ENCODE assay signal across 16 mouse cellular contexts in the genomic region with DNA sequence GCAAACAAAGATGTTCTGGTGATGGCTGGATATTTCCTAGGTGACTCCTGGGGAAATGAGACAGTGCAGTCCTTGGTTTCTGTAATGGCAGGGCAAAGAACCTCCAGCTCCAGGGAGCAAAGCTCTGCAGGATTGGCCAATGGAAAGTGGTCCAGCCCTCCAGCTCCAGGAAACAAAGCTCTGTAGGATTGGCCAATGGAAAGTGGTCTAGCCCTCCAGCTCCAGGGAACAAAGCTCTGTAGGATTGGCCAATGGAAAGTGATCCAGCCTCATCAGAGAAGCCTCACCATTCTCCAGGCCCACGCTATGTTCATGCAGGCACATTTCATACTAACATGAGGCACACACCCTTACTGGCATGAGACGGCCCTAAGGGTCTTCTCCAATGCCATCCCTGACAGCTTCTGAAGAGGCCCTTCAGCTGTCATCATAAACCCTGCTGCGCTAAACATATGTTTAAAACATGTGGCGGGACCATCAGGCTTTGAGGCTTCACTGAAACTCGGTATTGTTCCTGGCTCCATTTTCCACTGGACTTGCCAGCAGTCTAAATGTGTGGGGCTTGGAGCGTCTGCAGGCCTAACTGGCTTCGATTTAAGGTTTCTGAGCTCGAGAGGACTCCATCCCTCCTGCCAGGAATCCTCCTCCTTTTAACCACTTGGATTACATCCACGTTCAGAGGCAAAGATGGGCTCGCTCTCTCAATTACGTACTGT.
A peak's percentile ranks its signal among the peaks of the same experiment; 100 is the strongest.
DNase-seq lines count a peak whose midpoint lies in the region; ATAC-seq and TF ChIP-seq lines count a peak whose summit lies in the region.
"Had no signal": no experiment of that assay in that cellular context is flagged by ENCODE, and none has a peak within 500 bp of the region (broad histone marks: within the 10 kb centered on the region; RNA-seq: fewer than 3 reads in every experiment).

No protein-coding gene starts in this region.

- H3K4me2 ChIP-seq in embryonic facial prominence, embryonic 14.5 days (ENCODE audit: low read depth, low read length) = no peak overlapping the region
- no peak overlapping the region for H3K4me2 ChIP-seq in hindbrain, embryonic 16.5 days (ENCODE audit: low read length)
- no peak overlapping the region for H3K4me2 ChIP-seq in hindbrain, embryonic 12.5 days (replicated peaks)
- H3K4me2 ChIP-seq in midbrain, postnatal 0 days (ENCODE audit: low read depth, low read length, poor library complexity, severe bottlenecking) = no peak overlapping the region
- no peak overlapping the region for H3K4me2 ChIP-seq in midbrain, embryonic 16.5 days (ENCODE audit: low read length)
- H3K4me2 ChIP-seq: heart, embryonic 11.5 days; limb, embryonic 13.5 days had no signal

- H3K9me3 ChIP-seq in embryonic facial prominence, embryonic 14.5 days (ENCODE audit: control insufficient read depth, low read length) = no peaks in the 10 kb centered on the region
- H3K9me3 ChIP-seq in embryonic facial prominence, embryonic 10.5 days = no peaks in the 10 kb centered on the region
- no peaks in the 10 kb centered on the region for H3K9me3 ChIP-seq in hindbrain, embryonic 16.5 days (ENCODE audit: control insufficient read depth, low read length)
- H3K9me3 ChIP-seq in hindbrain, embryonic 12.5 days (replicated peaks) = no peaks in the 10 kb centered on the region
- H3K9me3 ChIP-seq in midbrain, postnatal 0 days (ENCODE audit: low read length) = no peaks in the 10 kb centered on the region
- no peaks in the 10 kb centered on the region for H3K9me3 ChIP-seq in midbrain, embryonic 16.5 days (replicated peaks; ENCODE audit: control insufficient read depth, low read length, poor library complexity, severe bottlenecking)
- H3K9me3 ChIP-seq: limb, embryonic 13.5 days; midbrain, embryonic 10.5 days had no signal

- peak; percentile 90 for DNase-seq in embryonic facial prominence, embryonic 14.5 days (ENCODE audit: low spot score)
- DNase-seq in embryonic facial prominence, embryonic 10.5 days (ENCODE audit: low spot score) = no peak
- peak; percentile 52 for DNase-seq in midbrain, postnatal 0 days (ENCODE audit: low spot score)
- no peak for DNase-seq in B cell, adult 2 months
- DNase-seq: adrenal gland, adult 8-10 months; cerebellum, adult 8-10 months; kidney, adult 2 months; kidney, postnatal 36 days; lung, postnatal 36 days; thymus, postnatal 36 days had no signal

- H3K27ac ChIP-seq in embryonic facial prominence, embryonic 14.5 days (replicated peaks; ENCODE audit: low read depth, low read length) = no peak overlapping the region
- H3K27ac ChIP-seq in embryonic facial prominence, embryonic 10.5 days (replicated peaks) = no peak overlapping the region
- H3K27ac ChIP-seq in hindbrain, embryonic 16.5 days (ENCODE audit: low read depth, low read length) = no peak overlapping the region
- no peak overlapping the region for H3K27ac ChIP-seq in hindbrain, embryonic 12.5 days
- no peak overlapping the region for H3K27ac ChIP-seq in midbrain, postnatal 0 days (ENCODE audit: low read depth, low read length)
- H3K27ac ChIP-seq in midbrain, embryonic 16.5 days (ENCODE audit: low read length) = no peak overlapping the region
- H3K27ac ChIP-seq: limb, embryonic 13.5 days; midbrain, embryonic 10.5 days had no signal

- peaks cover 4% of the 10 kb centered on the region; the same call in 1 of the 2 replicates for H3K4me1 ChIP-seq in embryonic facial prominence, embryonic 14.5 days (ENCODE audit: control insufficient read depth, insufficient read depth, low read length)
- H3K4me1 ChIP-seq in embryonic facial prominence, embryonic 10.5 days = no peaks in the 10 kb centered on the region
- H3K4me1 ChIP-seq in hindbrain, embryonic 16.5 days (ENCODE audit: control insufficient read depth, insufficient read depth, low read depth, low read length) = no peaks in the 10 kb centered on the region
- no peaks in the 10 kb centered on the region for H3K4me1 ChIP-seq in hindbrain, embryonic 12.5 days
- H3K4me1 ChIP-seq in midbrain, postnatal 0 days (ENCODE audit: insufficient read depth, low read length) = no peaks in the 10 kb centered on the region
- H3K4me1 ChIP-seq in midbrain, embryonic 16.5 days (ENCODE audit: control insufficient read depth, insufficient read depth, low read length) = no peaks in the 10 kb centered on the region
- H3K4me1 ChIP-seq: midbrain, embryonic 10.5 days had no signal

- TF ChIP-seq CTCF in midbrain, postnatal 0 days (IDR thresholded peaks at IDR 0.05) = no peak

- WGBS in embryonic facial prominence, embryonic 14.5 days = 65% methylated on average over 11 of the region's 11 CpGs
- WGBS in embryonic facial prominence, embryonic 10.5 days = 91% methylated on average over 11 of the region's 11 CpGs
- WGBS in hindbrain, embryonic 16.5 days = 77% methylated on average over 11 of the region's 11 CpGs
- 93% methylated on average over 11 of the region's 11 CpGs for WGBS in hindbrain, embryonic 12.5 days
- 88% methylated on average over 11 of the region's 11 CpGs for whole genome bisulfite sequencing in midbrain, postnatal 0 days
- WGBS in midbrain, embryonic 16.5 days = 88% methylated on average over 11 of the region's 11 CpGs

- H3K9ac ChIP-seq in embryonic facial prominence, embryonic 14.5 days (ENCODE audit: low read depth, low read length) = no peak overlapping the region
- H3K9ac ChIP-seq in hindbrain, embryonic 16.5 days (ENCODE audit: low read depth, low read length) = no peak overlapping the region
- no peak overlapping the region for H3K9ac ChIP-seq in hindbrain, embryonic 12.5 days
- no peak overlapping the region for H3K9ac ChIP-seq in midbrain, postnatal 0 days (replicated peaks; ENCODE audit: low read length, poor library complexity, severe bottlenecking)
- H3K9ac ChIP-seq in midbrain, embryonic 16.5 days (ENCODE audit: low read depth, low read length) = no peak overlapping the region
- H3K9ac ChIP-seq: limb, embryonic 13.5 days had no signal

- H3K4me3 ChIP-seq in embryonic facial prominence, embryonic 14.5 days (ENCODE audit: low read depth, low read length) = no peak overlapping the region
- H3K4me3 ChIP-seq in embryonic facial prominence, embryonic 10.5 days = no peak overlapping the region
- H3K4me3 ChIP-seq in hindbrain, embryonic 16.5 days (ENCODE audit: low read length) = no peak overlapping the region
- H3K4me3 ChIP-seq in hindbrain, embryonic 12.5 days = no peak overlapping the region
- H3K4me3 ChIP-seq in midbrain, postnatal 0 days (ENCODE audit: low read depth, low read length) = no peak overlapping the region
- H3K4me3 ChIP-seq in midbrain, embryonic 16.5 days (ENCODE audit: low read depth, low read length) = no peak overlapping the region
- H3K4me3 ChIP-seq: limb, embryonic 13.5 days; midbrain, embryonic 10.5 days had no signal

- peak; percentile 41 for ATAC-seq in embryonic facial prominence, embryonic 14.5 days (ENCODE audit: low read depth)
- ATAC-seq in hindbrain, embryonic 16.5 days = peak; percentile 68
- no peak for ATAC-seq in hindbrain, embryonic 12.5 days (ENCODE audit: low FRiP score)
- peak; percentile 44; the same call in 1 of the 2 replicates for ATAC-seq in midbrain, postnatal 0 days (ENCODE audit: low FRiP score)
- no peak for ATAC-seq in midbrain, embryonic 16.5 days

- no peaks in the 10 kb centered on the region for H3K27me3 ChIP-seq in embryonic facial prominence, embryonic 14.5 days (replicated peaks; ENCODE audit: control insufficient read depth, insufficient read depth, low read length)
- H3K27me3 ChIP-seq in embryonic facial prominence, embryonic 10.5 days (replicated peaks; ENCODE audit: low read depth, poor library complexity, severe bottlenecking) = no peaks in the 10 kb centered on the region
- H3K27me3 ChIP-seq in hindbrain, embryonic 16.5 days (replicated peaks; ENCODE audit: control insufficient read depth, insufficient read depth, low read length) = no peaks in the 10 kb centered on the region
- no peaks in the 10 kb centered on the region for H3K27me3 ChIP-seq in hindbrain, embryonic 12.5 days
- no peaks in the 10 kb centered on the region for H3K27me3 ChIP-seq in midbrain, postnatal 0 days (ENCODE audit: insufficient read depth, low read length)
- no peaks in the 10 kb centered on the region for H3K27me3 ChIP-seq in midbrain, embryonic 16.5 days (ENCODE audit: control insufficient read depth, insufficient read depth, low read depth, low read length)
- H3K27me3 ChIP-seq: limb, embryonic 13.5 days had no signal

- H3K36me3 ChIP-seq in embryonic facial prominence, embryonic 14.5 days (ENCODE audit: control insufficient read depth, insufficient read depth, low read length) = no peaks in the 10 kb centered on the region
- H3K36me3 ChIP-seq in embryonic facial prominence, embryonic 10.5 days (replicated peaks) = no peaks in the 10 kb centered on the region
- H3K36me3 ChIP-seq in hindbrain, embryonic 16.5 days (ENCODE audit: control insufficient read depth, insufficient read depth, low read length) = no peaks in the 10 kb centered on the region
- H3K36me3 ChIP-seq in hindbrain, embryonic 12.5 days = no peaks in the 10 kb centered on the region
- no peaks in the 10 kb centered on the region for H3K36me3 ChIP-seq in midbrain, postnatal 0 days (ENCODE audit: insufficient read depth, low read length)
- no peaks in the 10 kb centered on the region for H3K36me3 ChIP-seq in midbrain, embryonic 16.5 days (ENCODE audit: control insufficient read depth, insufficient read depth, low read length)
- H3K36me3 ChIP-seq: limb, embryonic 13.5 days; midbrain, embryonic 10.5 days had no signal

Comparison
In these comparisons a context has a peak if more than half of its experiments do, and no peak if none do; other contexts are left out.
1. ATAC-seq: peak in embryonic facial prominence, embryonic 14.5 days (single experiment), hindbrain, embryonic 16.5 days (single experiment) and midbrain, postnatal 0 days (single experiment); none in hindbrain, embryonic 12.5 days (single experiment) and midbrain, embryonic 16.5 days (single experiment).
2. DNase-seq: peak in embryonic facial prominence, embryonic 14.5 days (single experiment) and midbrain, postnatal 0 days (single experiment); none in embryonic facial prominence, embryonic 10.5 days (single experiment) and B cell, adult 2 months (0 of 2).